Comparison of ENCODE assay signal across 7 mouse cellular contexts in genomic region chr3:105891760-105892571, GRCm38 (mm10). TPM values are rescaled to one million over a fixed set of nuclear protein-coding genes. Genes with fewer than 3 reads are reported as not detected.
DNase-seq lines count a peak whose midpoint lies in the region; ATAC-seq and TF ChIP-seq lines count a peak whose summit lies in the region.

No protein-coding gene starts in this region.

- H3K9ac ChIP-seq in stomach, postnatal 0 days (ENCODE audit: low read length): no peak overlapping the region
- no peak overlapping the region for H3K9ac ChIP-seq in midbrain, embryonic 14.5 days (replicated peaks; ENCODE audit: low read length)

- 0 out of 2 replicates have a peak, but pooled peaks have one; percentile 24 for TF ChIP-seq POLR2A in bone marrow, adult 2 months (IDR thresholded peaks at IDR 0.05; ENCODE audit: borderline replicate concordance, control insufficient read depth, low read depth, low read length)

- no peak for TF ChIP-seq EP300 in stomach, postnatal 0 days (optimal IDR thresholded peaks at IDR 0.05)

- WGBS in bone marrow, adult 2 months: 10% methylated on average over 10 of the region's 10 CpGs
- 78% methylated on average over 10 of the region's 10 CpGs for WGBS in stomach, postnatal 0 days
- WGBS in midbrain, embryonic 14.5 days: 78% methylated on average over 10 of the region's 10 CpGs

- H3K4me2 ChIP-seq in stomach, postnatal 0 days (replicated peaks; ENCODE audit: low read depth): no peak overlapping the region
- H3K4me2 ChIP-seq in midbrain, embryonic 14.5 days (ENCODE audit: low read length): no peak overlapping the region

- no peak for TF ChIP-seq CTCF in bone marrow, adult 2 months (IDR thresholded peaks at IDR 0.05; ENCODE audit: control insufficient read depth, insufficient read depth, low read length)
- no peak for TF ChIP-seq CTCF in stomach, postnatal 0 days (IDR thresholded peaks at IDR 0.05; ENCODE audit: low read depth)

- H3K4me1 ChIP-seq in bone marrow, adult 2 months (ENCODE audit: control insufficient read depth, insufficient read depth, low read length): peaks cover 8% of the 10 kb centered on the region
- H3K4me1 ChIP-seq in stomach, postnatal 0 days (replicated peaks; ENCODE audit: control insufficient read depth, insufficient read depth): peaks cover 11% of the 10 kb centered on the region
- H3K4me1 ChIP-seq in midbrain, embryonic 14.5 days (ENCODE audit: control insufficient read depth, insufficient read depth, low read length): no peaks in the 10 kb centered on the region

- DNase-seq in CD8-positive naive resting alpha-beta T cell, adult 2 months (ENCODE audit: low read depth in 2 of 2, low spot score in 2 of 2): peak; percentile 66 to 76
- peak; percentile 32 for DNase-seq in kidney, adult 11 months
- DNase-seq in lung, postnatal 10 days: peak; percentile 64
- no peak for DNase-seq in stomach, postnatal 0 days (ENCODE audit: low spot score)
- no peak for DNase-seq in midbrain, embryonic 14.5 days

- no peaks in the 10 kb centered on the region for H3K27me3 ChIP-seq in stomach, postnatal 0 days (ENCODE audit: control insufficient read depth, insufficient read depth, low read length)
- H3K27me3 ChIP-seq in midbrain, embryonic 14.5 days (ENCODE audit: control insufficient read depth, insufficient read depth, low read length): no peaks in the 10 kb centered on the region

- peak overlapping the region; percentile 52 for H3K4me3 ChIP-seq in bone marrow, adult 2 months (replicated peaks; ENCODE audit: control insufficient read depth, low read depth, low read length)
- no peak overlapping the region for H3K4me3 ChIP-seq in stomach, postnatal 0 days (ENCODE audit: low read depth, low read length)
- H3K4me3 ChIP-seq in midbrain, embryonic 14.5 days (replicated peaks; ENCODE audit: low read depth, low read length): no peak overlapping the region

- no peaks in the 10 kb centered on the region for H3K9me3 ChIP-seq in stomach, postnatal 0 days (ENCODE audit: control insufficient read depth, low read length)
- no peaks in the 10 kb centered on the region for H3K9me3 ChIP-seq in midbrain, embryonic 14.5 days (ENCODE audit: control insufficient read depth, low read length)

- peak overlapping the region; percentile 95 for H3K27ac ChIP-seq in bone marrow, adult 2 months (ENCODE audit: control insufficient read depth, insufficient read depth, low read depth, low read length, poor library complexity)
- peak overlapping the region; percentile 35 for H3K27ac ChIP-seq in stomach, postnatal 0 days (replicated peaks)
- no peak overlapping the region for H3K27ac ChIP-seq in midbrain, embryonic 14.5 days (replicated peaks; ENCODE audit: low read depth, low read length)

- no peaks in the 10 kb centered on the region for H3K36me3 ChIP-seq in stomach, postnatal 0 days (ENCODE audit: control insufficient read depth, insufficient read depth, low read length)
- no peaks in the 10 kb centered on the region for H3K36me3 ChIP-seq in midbrain, embryonic 14.5 days (ENCODE audit: control insufficient read depth, insufficient read depth, low read length)

- ATAC-seq in stomach, postnatal 0 days (ENCODE audit: low FRiP score, low TSS enrichment): no peak
- ATAC-seq in cerebellum, adult (ENCODE audit: insufficient number of reproducible peaks, low FRiP score, low TSS enrichment): no peak
- ATAC-seq in midbrain, embryonic 14.5 days (ENCODE audit: low FRiP score, low TSS enrichment): no peak

RNA-seq across cellular contexts. Expression of gene Tmigd3, which starts 21.3 kb away (rescaled TPM):
- not detected in 2 replicates for polyA plus RNA-seq in bone marrow, adult 2 months (2011; ENCODE audit: insufficient read depth, insufficient read length, low replicate concordance, missing spikeins)
- 0.17 and 0.36 TPM in 2 replicates for polyA plus RNA-seq in stomach, postnatal 0 days (2015; fragmentation: Nextera tagmentation; extraction: Ambion mirVana)
- not detected in 2 replicates for polyA plus RNA-seq in midbrain, embryonic 14.5 days (2014; fragmentation: Nextera tagmentation; extraction: Ambion mirVana)

RNA-seq across cellular contexts. Expression of gene Adora3, which starts 21.3 kb away (rescaled TPM):
- 1.7 and 3.4 TPM in 2 replicates for polyA plus RNA-seq in bone marrow, adult 2 months (2011; ENCODE audit: insufficient read depth, insufficient read length, low replicate concordance, missing spikeins)
- polyA plus RNA-seq in stomach, postnatal 0 days (2015; fragmentation: Nextera tagmentation; extraction: Ambion mirVana): 0.34 and 0.47 TPM in 2 replicates
- not detected in 2 replicates for polyA plus RNA-seq in midbrain, embryonic 14.5 days (2014; fragmentation: Nextera tagmentation; extraction: Ambion mirVana)

RNA-seq across cellular contexts. Expression of gene I830077J02Rik, which starts 40.5 kb away (rescaled TPM):
- 27.2 and 72.9 TPM in 2 replicates for polyA plus RNA-seq in bone marrow, adult 2 months (2011; ENCODE audit: insufficient read depth, insufficient read length, low replicate concordance, missing spikeins)
- 0.63 and 1.2 TPM in 2 replicates for polyA plus RNA-seq in stomach, postnatal 0 days (2015; fragmentation: Nextera tagmentation; extraction: Ambion mirVana)
- 0.11 and 0.45 TPM in 2 replicates for polyA plus RNA-seq in midbrain, embryonic 14.5 days (2014; fragmentation: Nextera tagmentation; extraction: Ambion mirVana)

Comparison
In these comparisons a context has a peak if more than half of its experiments do, and no peak if none do; other contexts are left out.
1. DNase-seq: peak in CD8-positive naive resting alpha-beta T cell, adult 2 months (2 of 2), kidney, adult 11 months (single experiment) and lung, postnatal 10 days (single experiment); none in stomach, postnatal 0 days (single experiment) and midbrain, embryonic 14.5 days (single experiment).
2. RNA of gene I830077J02Rik, which starts 40.5 kb away (polyA plus RNA-seq): 27.2 to 72.9 TPM in bone marrow, adult 2 months; 0.63 to 1.2 TPM in stomach, postnatal 0 days and 0.11 to 0.45 TPM in midbrain, embryonic 14.5 days; every median in the first group is over 10 times any median in the second.